Mouse (Mus musculus) urinary bladder, postnatal 25 days (tissue): ENCODE measurements around the gene Srebf2.
"Not testable (repeated sequence)": the region's sequence is repeated elsewhere in the genome, so short reads cannot be mapped to it uniquely, and the experiment has no call there.

ENCODE experiments used
- DNase-seq: peaks from one replicate; pipeline ENCODE4 v3.0.0; 2022; ENCODE audit warnings: low spot score

Srebf2 gene

GRCm38 (mm10) chr15:82225769-82226168 is 78.8 kb downstream of the Srebf2 start:
- no peak for DNase-seq

GRCm38 (mm10) chr15:82229542-82230045 is 82.6 kb downstream of the Srebf2 start:
- DNase-seq = no peak

- no peak for DNase-seq
Observed at GRCm38 (mm10) chr15:82230098-82230611, 83.2 kb downstream of the Srebf2 start.

- no peak for DNase-seq
Observed at GRCm38 (mm10) chr15:82231100-82231499, 84.1 kb downstream of the Srebf2 start.

GRCm38 (mm10) chr15:82231591-82232378 is 84.8 kb downstream of the Srebf2 start:
- no peak for DNase-seq

- no peak for DNase-seq
Observed at GRCm38 (mm10) chr15:82232651-82233050, 85.7 kb downstream of the Srebf2 start.

- no peak for DNase-seq
Observed at GRCm38 (mm10) chr15:82235661-82236060, 88.7 kb downstream of the Srebf2 start.

GRCm38 (mm10) chr15:82236565-82236964 is 89.6 kb downstream of the Srebf2 start:
- peak; percentile 80 for DNase-seq

- DNase-seq = no peak
Observed at GRCm38 (mm10) chr15:82243311-82243710, 96.3 kb downstream of the Srebf2 start.

GRCm38 (mm10) chr15:82243742-82244114 is 96.7 kb downstream of the Srebf2 start:
- DNase-seq = no peak

- DNase-seq = peak; percentile 90
Observed at GRCm38 (mm10) chr15:82244115-82244804, 97.3 kb downstream of the Srebf2 start, which contains the start of gene Cenpm. Gene Cenpm (minus strand): TSS chr15:82244748.

- not testable (repeated sequence) for DNase-seq
Observed at GRCm38 (mm10) chr15:82244805-82245161, 97.8 kb downstream of the Srebf2 start.

- DNase-seq = no peak
Observed at GRCm38 (mm10) chr15:82247131-82247776, 100.3 kb downstream of the Srebf2 start.

GRCm38 (mm10) chr15:82251579-82251978 is 104.6 kb downstream of the Srebf2 start:
- no peak for DNase-seq

- DNase-seq = no peak
Observed at GRCm38 (mm10) chr15:82252097-82252496, 105.1 kb downstream of the Srebf2 start, which contains the start of gene 1500009C09Rik. Gene 1500009C09Rik (plus strand): TSS chr15:82252397.
